Mouse (Mus musculus): ENCODE measurements at regions not wholly inside any gene's neighbourhood (a gene's known extent, or its start where the extent isn't known, plus 50 kb on each side); places are given as distances from the start of the nearest gene placed in this dataset.

- TF ChIP-seq CTCF (IDR thresholded peaks at IDR 0.05; ENCODE audit: low read depth, low read length) (no peak), POLR2A (IDR thresholded peaks at IDR 0.05; ENCODE audit: borderline replicate concordance, low read depth, low read length) (no peak)
Measured at GRCm38 (mm10) chr1:23170711-23171110, 68.7 kb upstream of the 4933415F23Rik start.

Data from bone marrow macrophage, adult 2 months (primary cell).